Mouse (Mus musculus) brain, embryonic 14.5 days (tissue): ENCODE measurements at regions not wholly inside any gene's neighbourhood (a gene's known extent, or its start where the extent isn't known, plus 50 kb on each side); places are given as distances from the start of the nearest gene placed in this dataset.

Experiments used
- DNase-seq: peaks from one replicate; pipeline ENCODE4 v3.0.0-alpha.2; 2011; ENCODE audit warnings: low read depth
- CTCF ChIP-seq: fragments of 200-500 bp; IDR thresholded peaks from 2 replicates; pipeline ENCODE4 v1.5.1; 2012; ENCODE audit warnings: inconsistent platforms, mild to moderate bottlenecking, moderate library complexity, borderline replicate concordance; ENCODE audit not compliant: insufficient read depth, insufficient read length; ENCODE audit errors: extremely low read depth
- POLR2A ChIP-seq: fragments of 200-500 bp; IDR thresholded peaks from 2 replicates; pipeline ENCODE4 v1.6.1; 2012; ENCODE audit warnings: mild to moderate bottlenecking, inconsistent platforms, borderline replicate concordance; ENCODE audit not compliant: poor library complexity, insufficient read depth, insufficient read length, severe bottlenecking; ENCODE audit errors: extremely low read depth

- TF ChIP-seq CTCF (no peak), POLR2A (no peak)
- DNase-seq = no peak
Observed at GRCm38 (mm10) chr9:52271345-52272116, 103.2 kb upstream of the Zc3h12c start.

- DNase-seq = no peak
- no peak for TF ChIP-seq CTCF
Observed at GRCm38 (mm10) chr9:52261538-52261937, 93.2 kb upstream of the Zc3h12c start.

GRCm38 (mm10) chr9:52259459-52259858 is 91.1 kb upstream of the Zc3h12c start:
- TF ChIP-seq POLR2A (no peak), CTCF (no peak)
- no peak for DNase-seq

- peak; percentile 38 for DNase-seq
- no peak for TF ChIP-seq POLR2A
- no peak for TF ChIP-seq CTCF
Observed at GRCm38 (mm10) chr9:52255692-52256091, 87.3 kb upstream of the Zc3h12c start.

GRCm38 (mm10) chr9:52254475-52254874 is 86.1 kb upstream of the Zc3h12c start:
- TF ChIP-seq CTCF (no peak), POLR2A (no peak)
- peak; percentile 50 for DNase-seq

GRCm38 (mm10) chr9:52251455-52251854 is 83.1 kb upstream of the Zc3h12c start:
- DNase-seq = no peak
- TF ChIP-seq POLR2A (no peak), CTCF (no peak)

GRCm38 (mm10) chr9:52246712-52247111 is 78.3 kb upstream of the Zc3h12c start:
- TF ChIP-seq POLR2A (no peak), CTCF (no peak)
- no peak for DNase-seq

GRCm38 (mm10) chr9:52244081-52244480 is 75.7 kb upstream of the Zc3h12c start:
- DNase-seq = peak; percentile 57
- TF ChIP-seq POLR2A = no peak
- no peak for TF ChIP-seq CTCF

GRCm38 (mm10) chr9:52243032-52243431 is 74.7 kb upstream of the Zc3h12c start:
- no peak for DNase-seq

GRCm38 (mm10) chr9:52241577-52241976 is 73.2 kb upstream of the Zc3h12c start:
- DNase-seq = peak; percentile 60
- TF ChIP-seq CTCF = no peak
- no peak for TF ChIP-seq POLR2A

More at GRCm38 (mm10) chr9:52243032-52243431, 74.7 kb upstream of the Zc3h12c start:
- TF ChIP-seq CTCF = no peak
- no peak for TF ChIP-seq POLR2A

- DNase-seq = peak; percentile 65
- TF ChIP-seq POLR2A (no peak), CTCF (no peak)
Observed at GRCm38 (mm10) chr9:52240585-52241320, 72.4 kb upstream of the Zc3h12c start.

- no peak for TF ChIP-seq CTCF
- no peak for TF ChIP-seq POLR2A
- DNase-seq = no peak
Observed at GRCm38 (mm10) chr9:52234775-52235174, 66.4 kb upstream of the Zc3h12c start.
